Mouse (Mus musculus) stomach, embryonic 14.5 days (tissue): Measurements from ENCODE around the gene Rnf215. TPM values are rescaled to one million over a fixed set of nuclear protein-coding genes. Genes with fewer than 3 reads are reported as not detected.
A peak's percentile ranks its signal among the peaks of the same experiment; 100 is the strongest.

ENCODE experiments used
- ATAC-seq: fragments of 200-750 bp; cut with Nextera tagmentation; 2 replicates; pipeline ENCODE4 v1.8.0; 2017; ENCODE audit warnings: low read depth, moderate TSS enrichment; ENCODE audit not compliant: insufficient number of reproducible peaks, insufficient read depth, low FRiP score
- H3K27ac ChIP-seq: fragments of 300-500 bp; sonication (generic); 2 replicates; pipeline ENCODE4 v1.5.1; 2014; ENCODE audit warnings: mild to moderate bottlenecking, low read length, moderate library complexity, mixed read lengths
- H3K27me3 ChIP-seq: fragments of 300-500 bp; sonication (generic); 2 replicates; pipeline ENCODE4 v1.6.1; 2014; ENCODE audit warnings: low read length, control low read depth, mixed read lengths; ENCODE audit not compliant: control insufficient read depth, insufficient read depth
- H3K36me3 ChIP-seq: fragments of 300-500 bp; sonication (generic); 2 replicates; pipeline ENCODE4 v1.6.1; 2014; ENCODE audit warnings: mild to moderate bottlenecking, control low read depth, low read length, moderate library complexity, mixed read lengths; ENCODE audit not compliant: control insufficient read depth, insufficient read depth
- H3K4me1 ChIP-seq: fragments of 300-500 bp; sonication (generic); 2 replicates; pipeline ENCODE4 v1.6.1; 2014; ENCODE audit warnings: low read length, control low read depth, mixed read lengths; ENCODE audit not compliant: control insufficient read depth, insufficient read depth
- H3K4me2 ChIP-seq: fragments of 300-500 bp; sonication (generic); replicated peaks from 2 replicates; pipeline ENCODE4 v1.6.1; 2014; ENCODE audit warnings: low read depth, low read length, control low read depth
- H3K4me3 ChIP-seq: fragments of 300-500 bp; sonication (generic); 2 replicates; pipeline ENCODE4 v1.5.1; 2014; ENCODE audit warnings: low read depth, low read length, control low read depth
- H3K9ac ChIP-seq: fragments of 300-500 bp; sonication (generic); replicated peaks from 2 replicates; pipeline ENCODE4 v1.6.1; 2014; ENCODE audit warnings: low read depth, mild to moderate bottlenecking, control low read depth, low read length, moderate library complexity, mixed read lengths
- H3K9me3 ChIP-seq: fragments of 300-500 bp; sonication (generic); 2 replicates; pipeline ENCODE4 v1.6.1; 2016; ENCODE audit warnings: low read depth, low read length, control low read depth; ENCODE audit not compliant: control insufficient read depth
- WGBS: fragments of 180-500 bp; shearing (Covaris S2); extraction: QIAGEN DNeasy Blood & Tissue Kit; methylation state at CpG from one replicate; pipeline ENCODE4 v1.1.7; 2014; 5-methylcytosine and 5-hydroxymethylcytosine counted together
- polyA plus RNA-seq: library from polyadenylated mRNA; unstranded; fragments of >200 nt; fragmentation: Nextera tagmentation; extraction: Ambion mirVana; gene quantifications from 2 replicates; pipeline ENCODE4 v1.2.1, GENCODE M21; 2014

Gene Rnf215
- 32.3 and 32.7 TPM in 2 replicates for polyA plus RNA-seq

DNA sequence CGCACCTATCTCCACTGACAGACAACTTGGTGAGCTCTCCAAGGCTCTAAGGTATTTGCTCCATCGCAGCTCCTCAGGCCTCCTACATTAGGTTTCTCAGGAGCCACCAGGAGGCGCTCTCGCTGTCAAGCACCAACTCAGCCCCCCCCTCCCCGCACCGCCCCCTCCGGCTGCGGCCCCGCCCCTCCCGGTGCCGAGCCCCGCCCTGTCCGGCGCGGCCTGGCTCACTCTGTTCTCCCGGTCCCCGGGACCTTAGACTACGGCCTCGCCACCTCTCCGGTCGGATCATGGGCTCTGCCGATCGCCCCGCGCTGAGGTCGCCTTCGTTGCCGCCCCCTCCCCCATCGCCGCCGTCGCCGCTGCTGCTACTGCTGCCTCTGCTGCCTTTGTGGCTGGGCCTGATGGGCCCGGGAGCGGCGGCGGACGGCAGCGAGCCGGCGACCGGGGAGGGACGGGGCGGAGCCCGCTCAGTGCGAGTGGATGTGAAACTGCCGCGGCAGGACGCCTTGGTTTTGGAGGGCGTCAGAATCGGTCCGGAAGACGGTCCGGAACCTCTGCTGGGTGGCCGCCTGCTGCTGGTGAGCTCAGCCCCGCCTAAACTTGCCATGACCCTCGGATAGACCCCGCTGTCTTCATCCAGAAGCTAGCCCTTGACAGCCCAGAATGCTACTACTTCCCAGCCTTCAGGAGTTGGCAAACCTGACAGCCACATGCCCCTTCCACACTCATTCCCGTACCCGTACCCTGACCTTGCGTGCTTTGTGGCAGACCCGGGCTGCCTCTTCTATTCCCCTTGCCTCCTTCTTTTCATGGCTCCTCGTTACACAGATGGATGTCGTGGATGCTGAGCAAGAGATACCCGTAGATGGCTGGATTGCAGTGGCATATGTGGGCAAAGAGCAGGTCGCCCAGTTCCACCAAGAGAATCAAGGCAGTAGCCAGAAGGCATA, at the start of gene Rnf215:
Gene Rnf215, plus strand, starts transcription at position 217 of the 950 bp plus-strand sequence.
- no peaks in the 10 kb centered on the region for H3K27me3 ChIP-seq
- no peaks in the 10 kb centered on the region for H3K9me3 ChIP-seq
- H3K4me3 ChIP-seq: peak within 1 kb of the TSS; percentile 84
- peaks cover 15% of the 10 kb centered on the region for H3K36me3 ChIP-seq
- H3K27ac ChIP-seq: peak within 1 kb of the TSS; percentile 68; the same call in 1 of the 2 replicates
- peaks cover 8% of the 10 kb centered on the region; the same call in 1 of the 2 replicates for H3K4me1 ChIP-seq
- ATAC-seq: peak; percentile 91
- peak within 1 kb of the TSS; percentile 61 for H3K4me2 ChIP-seq
- 2% methylated on average over 64 of the region's 66 CpGs for WGBS
- peak within 1 kb of the TSS; percentile 92 for H3K9ac ChIP-seq

DNA sequence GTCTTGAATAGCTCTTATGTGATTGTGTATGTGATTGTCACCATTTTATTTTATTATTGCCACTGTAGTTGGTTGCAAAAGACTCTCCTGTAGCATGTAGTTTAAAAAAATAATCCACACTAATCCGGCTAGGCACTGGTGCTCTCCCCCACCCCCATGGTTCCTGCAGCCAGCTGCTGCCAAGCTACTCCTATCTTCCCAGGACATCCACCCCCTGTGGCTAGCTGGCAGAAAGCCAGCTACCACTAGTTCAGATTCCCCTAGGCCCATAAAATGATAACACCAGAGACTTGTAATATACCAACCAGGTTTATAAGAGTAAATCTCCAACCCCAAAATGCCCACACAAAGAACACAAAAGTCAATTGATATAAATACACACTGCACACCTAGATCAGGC, 48.8 kb upstream of the Rnf215 start:
- no peaks in the 10 kb centered on the region for H3K27me3 ChIP-seq
- no peak overlapping the region for H3K9ac ChIP-seq
- WGBS: 67% methylated on average over 1 of the region's 1 CpGs
- no peaks in the 10 kb centered on the region for H3K9me3 ChIP-seq
- no peak overlapping the region for H3K27ac ChIP-seq
- 0 out of 2 replicates have a peak, but pooled peaks cover 4% of the 10 kb centered on the region for H3K36me3 ChIP-seq
- no peak overlapping the region for H3K4me2 ChIP-seq
- no peaks in the 10 kb centered on the region for H3K4me1 ChIP-seq
- no peak for ATAC-seq
- H3K4me3 ChIP-seq: no peak overlapping the region

DNA sequence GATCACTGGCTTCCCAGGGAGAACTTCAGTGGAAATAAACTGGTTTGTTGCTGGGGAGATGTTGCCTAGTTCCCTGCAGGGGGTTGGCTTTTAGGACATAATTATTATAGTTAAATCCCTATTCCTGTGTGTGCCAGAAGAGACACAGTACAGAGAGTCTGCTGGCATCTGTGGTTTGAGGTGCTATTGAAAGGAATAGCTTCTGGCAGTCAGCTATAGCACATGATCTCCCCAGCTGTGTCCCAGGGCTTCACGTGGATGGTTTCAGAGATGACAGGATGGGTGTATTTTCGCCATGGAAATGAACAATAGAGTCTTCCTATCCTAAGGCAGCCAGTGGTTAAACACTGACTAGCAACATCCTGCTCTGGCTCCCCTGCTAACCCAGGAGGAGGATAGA, 47.7 kb upstream of the Rnf215 start:
- Histone ChIP-seq H3K4me3 (no peak overlapping the region), H3K4me1 (no peaks in the 10 kb centered on the region), H3K9ac (no peak overlapping the region), H3K27me3 (no peaks in the 10 kb centered on the region), H3K36me3 (peaks cover 4% of the 10 kb centered on the region; the same call in 1 of the 2 replicates), H3K9me3 (no peaks in the 10 kb centered on the region), H3K4me2 (no peak overlapping the region), H3K27ac (no peak overlapping the region)
- ATAC-seq: no peak
- 61% methylated on average over 2 of the region's 2 CpGs for WGBS

DNA sequence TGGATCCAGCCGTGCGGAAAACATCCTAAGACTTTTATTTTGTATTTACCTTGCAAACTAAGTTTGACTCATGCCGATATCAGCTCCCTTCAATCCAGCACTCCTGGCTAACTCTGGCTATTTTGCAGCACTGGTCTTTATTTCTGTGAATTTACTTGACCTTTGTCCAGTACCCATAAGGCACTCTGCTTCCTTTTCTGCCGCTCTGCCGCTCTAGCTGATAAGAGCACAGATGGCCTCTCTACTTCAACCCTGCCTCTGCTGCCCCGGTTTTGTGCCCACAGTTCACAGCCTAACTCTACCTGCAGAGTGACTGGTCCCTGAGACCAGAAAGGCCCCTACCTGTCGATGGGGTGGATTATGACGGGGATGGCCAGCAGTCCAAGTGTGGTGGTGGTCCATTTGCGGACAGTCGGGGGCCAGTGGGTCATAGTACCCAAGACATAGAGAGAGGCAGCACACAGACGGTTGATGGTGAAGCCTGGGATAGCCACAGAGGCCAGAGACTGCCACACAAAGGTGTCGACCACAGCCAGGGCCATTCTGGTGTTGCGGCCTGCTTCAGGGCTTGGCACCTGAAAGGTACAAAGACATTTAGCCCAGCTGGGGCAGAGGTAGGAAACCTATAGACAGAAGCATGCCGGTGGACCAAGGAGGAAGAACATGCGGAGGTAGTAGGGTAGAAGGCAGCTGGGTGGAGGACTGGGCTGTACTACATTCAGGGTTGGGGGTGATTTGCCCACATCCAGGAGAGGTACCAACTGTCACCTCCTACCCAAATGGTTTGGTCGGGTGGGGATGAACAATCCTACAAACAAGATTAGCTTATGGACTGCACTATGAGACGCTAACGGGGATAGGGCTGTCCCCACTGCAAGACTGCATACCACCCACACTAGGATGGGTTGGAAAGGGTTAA, 41.3 kb upstream of the Rnf215 start:
- WGBS: 72% methylated on average over 18 of the region's 18 CpGs
- Histone ChIP-seq H3K27me3 (no peaks in the 10 kb centered on the region), H3K9me3 (no peaks in the 10 kb centered on the region), H3K4me1 (peaks cover 11% of the 10 kb centered on the region; the same call in 1 of the 2 replicates), H3K4me3 (peak overlapping the region; percentile 57; the same call in 1 of the 2 replicates), H3K4me2 (peak overlapping the region; percentile 80; the same call in 1 of the 2 replicates), H3K9ac (no peak overlapping the region), H3K36me3 (peaks cover 4% of the 10 kb centered on the region; the same call in 1 of the 2 replicates), H3K27ac (peak overlapping the region; percentile 68)
- 0 out of 2 replicates have a peak, but pooled peaks have one; percentile 0 for ATAC-seq

DNA sequence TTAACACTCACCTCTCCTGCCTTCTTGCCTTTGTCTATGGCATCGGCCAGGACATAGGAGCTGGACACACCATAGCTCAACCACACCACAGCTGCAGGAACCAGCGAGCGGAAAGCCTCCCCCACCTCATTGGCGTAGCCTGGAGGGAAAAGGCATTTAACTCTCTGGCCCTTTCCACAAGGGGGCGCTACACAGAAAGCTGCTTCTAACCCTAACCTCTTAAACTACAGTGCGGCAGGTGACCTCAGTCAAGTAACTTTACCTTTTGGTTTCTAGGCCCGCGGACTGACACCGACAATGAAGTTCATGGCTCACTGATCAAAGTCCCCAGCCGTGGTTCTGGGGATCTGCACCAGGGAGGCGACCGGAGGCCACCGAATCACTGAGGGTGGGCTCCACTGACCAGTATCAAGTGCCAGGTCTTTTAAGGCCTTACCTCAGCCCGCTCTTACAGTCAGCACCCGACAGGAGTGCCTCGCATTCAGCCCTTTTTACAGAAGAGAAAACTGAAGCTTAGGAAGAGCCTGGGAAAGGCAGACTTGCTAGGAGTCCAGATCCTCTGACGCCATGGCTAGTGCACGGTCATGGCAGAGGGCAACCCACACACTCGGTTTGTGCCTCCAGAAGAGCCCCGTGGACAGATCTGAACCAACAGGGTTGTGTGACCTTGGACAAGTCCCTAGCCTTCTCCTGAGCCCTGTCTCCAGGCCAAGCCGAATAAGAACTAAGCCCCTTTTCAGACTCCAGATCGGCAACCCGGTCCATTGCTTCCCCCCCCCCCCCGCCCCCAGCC, 40.4 kb upstream of the Rnf215 start:
- H3K9me3 ChIP-seq: no peaks in the 10 kb centered on the region
- peaks cover 11% of the 10 kb centered on the region; the same call in 1 of the 2 replicates for H3K4me1 ChIP-seq
- H3K36me3 ChIP-seq: peaks cover 4% of the 10 kb centered on the region; the same call in 1 of the 2 replicates
- H3K27me3 ChIP-seq: no peaks in the 10 kb centered on the region
- peak overlapping the region; percentile 80 for H3K4me2 ChIP-seq
- 7% methylated on average over 23 of the region's 24 CpGs for WGBS
- peak overlapping the region; percentile 36 for H3K9ac ChIP-seq
- peak overlapping the region; percentile 77; the same call in 1 of the 2 replicates for H3K27ac ChIP-seq
- H3K4me3 ChIP-seq: peak overlapping the region; percentile 57
- 0 out of 2 replicates have a peak, but pooled peaks have one; percentile 10 for ATAC-seq

DNA sequence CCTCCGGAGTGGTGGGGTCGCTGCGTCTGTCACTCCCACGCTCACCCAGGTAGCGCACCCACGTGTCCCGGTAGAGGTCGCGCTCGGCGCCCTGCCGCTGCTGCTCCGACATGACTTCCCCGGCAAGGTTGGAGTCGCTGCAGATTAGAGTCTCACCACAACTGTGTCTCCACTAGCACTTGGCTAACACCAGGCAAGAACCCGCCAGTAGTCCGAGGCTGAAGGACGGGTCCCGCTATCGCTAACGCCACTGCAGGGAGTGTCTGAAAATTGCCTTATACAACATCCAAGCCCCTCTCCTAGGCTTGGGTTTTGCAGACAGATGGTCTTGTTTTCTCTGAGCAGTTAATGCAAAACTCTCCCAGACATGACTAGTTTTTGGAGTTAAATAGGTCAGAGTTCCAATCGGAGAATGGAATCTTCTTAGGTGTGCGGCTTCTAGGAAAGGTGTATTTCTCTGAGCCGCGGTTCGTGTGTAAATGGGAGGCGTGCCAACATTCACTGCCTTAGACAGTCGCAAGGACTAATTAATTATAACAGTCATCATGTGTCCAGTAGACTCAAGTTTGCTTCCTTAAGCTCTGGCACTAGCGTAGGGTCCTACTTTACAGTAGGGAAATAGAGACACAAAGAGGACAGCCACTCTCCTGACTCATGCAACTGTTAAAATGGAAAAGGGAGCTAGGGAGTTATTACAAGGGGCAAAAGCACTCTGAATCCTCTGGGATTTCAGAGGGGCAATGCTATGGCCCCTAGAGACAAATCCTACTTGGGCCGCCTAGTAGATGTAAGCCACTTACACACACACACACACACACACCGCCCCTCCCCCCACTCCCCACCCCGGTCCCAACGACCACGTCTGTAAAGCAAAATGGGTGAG, 39.6 kb upstream of the Rnf215 start, which contains the start of gene Mtfp1:
Gene Mtfp1, minus strand, starts transcription at position 275 of the 883 bp plus-strand sequence.
- no peak for ATAC-seq
- peak within 1 kb of the TSS; percentile 77 for H3K27ac ChIP-seq

More for the DNA sequence above, 39.6 kb upstream of the Rnf215 start, which contains the start of gene Mtfp1:
- Histone ChIP-seq H3K4me2 (peak within 1 kb of the TSS; percentile 80), H3K4me1 (peaks cover 11% of the 10 kb centered on the region; the same call in 1 of the 2 replicates), H3K4me3 (peak within 1 kb of the TSS; percentile 57), H3K9me3 (no peaks in the 10 kb centered on the region), H3K36me3 (peaks cover 4% of the 10 kb centered on the region; the same call in 1 of the 2 replicates), H3K9ac (peak within 1 kb of the TSS; percentile 36), H3K27me3 (no peaks in the 10 kb centered on the region)
- 5% methylated on average over 34 of the region's 34 CpGs for WGBS
